In genomic region chr2:166446536-166446935, GRCm38 (mm10) we compare ENCODE assay signal across 7 mouse cellular contexts.
A peak's percentile ranks its signal among the peaks of the same experiment; 100 is the strongest.
DNase-seq lines count a peak whose midpoint lies in the region; ATAC-seq lines count a peak whose summit lies in the region.

No protein-coding gene starts in this region.

- peak overlapping the region; percentile 77 for H3K27ac ChIP-seq in brown adipose tissue, adult 24 weeks (replicated peaks; ENCODE audit: low read depth, low read length)
- H3K27ac ChIP-seq in heart, embryonic 15.5 days, result peak overlapping the region; percentile 23; the same call in 1 of the 2 replicates
- no peak overlapping the region for H3K27ac ChIP-seq in midbrain, embryonic 11.5 days (ENCODE audit: low read depth, low read length)

- no peaks in the 10 kb centered on the region for H3K36me3 ChIP-seq in heart, embryonic 15.5 days
- H3K36me3 ChIP-seq in midbrain, embryonic 11.5 days (ENCODE audit: control insufficient read depth, insufficient read depth, low read length), result no peaks in the 10 kb centered on the region

- H3K4me2 ChIP-seq in heart, embryonic 15.5 days, result no peak overlapping the region
- H3K4me2 ChIP-seq in midbrain, embryonic 11.5 days, result no peak overlapping the region

- ATAC-seq in heart, embryonic 15.5 days (replicated peaks; ENCODE audit: insufficient number of reproducible peaks, insufficient read depth, low FRiP score, low read depth), result peak; percentile 35; the same call in 1 of the 2 replicates
- peak; percentile 83 for ATAC-seq in monocyte, adult 5-6 weeks (replicated peaks; ENCODE audit: insufficient number of reproducible peaks, low FRiP score, low TSS enrichment, poor library complexity, severe bottlenecking)
- no peak for ATAC-seq in midbrain, embryonic 11.5 days (ENCODE audit: low FRiP score)

- DNase-seq in layer of hippocampus, adult 9-11 months, result peak; percentile 70
- DNase-seq in layer of hippocampus, adult 18-20 months (ENCODE audit: low spot score in 2 of 2), result no peak
- no peak for DNase-seq in layer of hippocampus, postnatal 10 days (ENCODE audit: low spot score in 2 of 2)
- DNase-seq in midbrain, embryonic 11.5 days (ENCODE audit: low spot score, missing footprints), result no peak

- no peaks in the 10 kb centered on the region for H3K9me3 ChIP-seq in heart, embryonic 15.5 days (replicated peaks)
- H3K9me3 ChIP-seq in midbrain, embryonic 11.5 days (ENCODE audit: control insufficient read depth, low read length), result no peaks in the 10 kb centered on the region

- H3K4me3 ChIP-seq in brown adipose tissue, adult 24 weeks (ENCODE audit: insufficient read depth, low read depth, low read length), result no peak overlapping the region
- H3K4me3 ChIP-seq in heart, embryonic 15.5 days, result no peak overlapping the region
- no peak overlapping the region for H3K4me3 ChIP-seq in midbrain, embryonic 11.5 days (ENCODE audit: low read depth, low read length)

- WGBS in heart, embryonic 15.5 days, result 66% methylated on average over 3 of the region's 3 CpGs
- WGBS in midbrain, embryonic 11.5 days, result 84% methylated on average over 3 of the region's 3 CpGs

- H3K27me3 ChIP-seq in heart, embryonic 15.5 days, result no peaks in the 10 kb centered on the region
- no peaks in the 10 kb centered on the region; the same call in 1 of the 2 replicates for H3K27me3 ChIP-seq in midbrain, embryonic 11.5 days (ENCODE audit: control insufficient read depth, insufficient read depth, low read length)

- H3K9ac ChIP-seq in heart, embryonic 15.5 days, result no peak overlapping the region
- H3K9ac ChIP-seq in midbrain, embryonic 11.5 days (ENCODE audit: low read length), result no peak overlapping the region

- H3K4me1 ChIP-seq in brown adipose tissue, adult 24 weeks (ENCODE audit: control insufficient read depth, insufficient read depth, insufficient read length, low read length), result peaks cover 20% of the 10 kb centered on the region
- peaks cover 50% of the 10 kb centered on the region for H3K4me1 ChIP-seq in heart, embryonic 15.5 days (replicated peaks)
- H3K4me1 ChIP-seq in midbrain, embryonic 11.5 days (ENCODE audit: control insufficient read depth, insufficient read depth, low read length), result peaks cover 10% of the 10 kb centered on the region
